In genomic region chr2:166806813-166807212, GRCm38 (mm10) we compare ENCODE assay signal across 9 mouse cellular contexts. TPM values are rescaled to one million over a fixed set of nuclear protein-coding genes. Genes with fewer than 3 reads are reported as not detected.
DNase-seq lines count a peak whose midpoint lies in the region; ATAC-seq lines count a peak whose summit lies in the region.
"Had no signal": no experiment of that assay in that cellular context is flagged by ENCODE, and none has a peak within 500 bp of the region (broad histone marks: within the 10 kb centered on the region; RNA-seq: fewer than 3 reads in every experiment).

No protein-coding gene starts in this region.

- H3K9me3 ChIP-seq in hindbrain, embryonic 10.5 days = no peaks in the 10 kb centered on the region
- no peaks in the 10 kb centered on the region for H3K9me3 ChIP-seq in hindbrain, embryonic 11.5 days (ENCODE audit: control insufficient read depth, low read length)
- H3K9me3 ChIP-seq in hindbrain, embryonic 14.5 days (ENCODE audit: control insufficient read depth, low read length) = no peaks in the 10 kb centered on the region

- DNase-seq in hindbrain, embryonic 10.5 days (ENCODE audit: low spot score) = no peak
- no peak for DNase-seq in hindbrain, embryonic 11.5 days (ENCODE audit: low spot score)
- DNase-seq in adipocyte (ENCODE audit: low spot score) (peak; percentile 25), MN1 (ENCODE audit: low spot score) (no peak)
- DNase-seq in hindbrain, embryonic 14.5 days (ENCODE audit: low spot score) = no peak
- DNase-seq in lung, postnatal 36 days = peak; percentile 57
- no peak for DNase-seq in layer of hippocampus, adult 18-20 months (ENCODE audit: low spot score in 2 of 2)
- DNase-seq: cerebellum, postnatal 25 days had no signal

- no peak for ATAC-seq in hindbrain, embryonic 11.5 days (ENCODE audit: low FRiP score)
- no peak for ATAC-seq in hindbrain, embryonic 14.5 days (ENCODE audit: low FRiP score)
- no peak for ATAC-seq in frontal cortex, adult (ENCODE audit: low TSS enrichment)

- H3K27me3 ChIP-seq in hindbrain, embryonic 10.5 days (ENCODE audit: insufficient read depth, poor library complexity, severe bottlenecking) = peaks cover 4% of the 10 kb centered on the region; the same call in 1 of the 2 replicates
- no peaks in the 10 kb centered on the region for H3K27me3 ChIP-seq in hindbrain, embryonic 11.5 days (ENCODE audit: control insufficient read depth, insufficient read depth, low read length)
- no peaks in the 10 kb centered on the region for H3K27me3 ChIP-seq in hindbrain, embryonic 14.5 days (ENCODE audit: control insufficient read depth, insufficient read depth, low read length)

- H3K36me3 ChIP-seq in hindbrain, embryonic 10.5 days = no peaks in the 10 kb centered on the region
- H3K36me3 ChIP-seq in hindbrain, embryonic 11.5 days (ENCODE audit: control insufficient read depth, insufficient read depth, low read length) = no peaks in the 10 kb centered on the region
- H3K36me3 ChIP-seq in hindbrain, embryonic 14.5 days (replicated peaks; ENCODE audit: control insufficient read depth, insufficient read depth) = no peaks in the 10 kb centered on the region

- peaks cover 18% of the 10 kb centered on the region for H3K4me1 ChIP-seq in hindbrain, embryonic 10.5 days (replicated peaks)
- 0 out of 2 replicates have a peak, but pooled peaks cover 2% of the 10 kb centered on the region for H3K4me1 ChIP-seq in hindbrain, embryonic 11.5 days (replicated peaks; ENCODE audit: control insufficient read depth, insufficient read depth, low read length)
- 0 out of 2 replicates have a peak, but pooled peaks cover 3% of the 10 kb centered on the region for H3K4me1 ChIP-seq in hindbrain, embryonic 14.5 days (replicated peaks; ENCODE audit: control insufficient read depth, insufficient read depth, low read length)

- 86% methylated on average over 6 of the region's 6 CpGs for WGBS in hindbrain, embryonic 10.5 days
- 78% methylated on average over 6 of the region's 6 CpGs for WGBS in hindbrain, embryonic 11.5 days
- 89% methylated on average over 6 of the region's 6 CpGs for WGBS in hindbrain, embryonic 14.5 days

- H3K4me2 ChIP-seq in hindbrain, embryonic 11.5 days (replicated peaks; ENCODE audit: low read depth, low read length) = no peak overlapping the region
- peak overlapping the region; percentile 61; the same call in 1 of the 2 replicates for H3K4me2 ChIP-seq in hindbrain, embryonic 14.5 days (replicated peaks)

- no peak overlapping the region for H3K27ac ChIP-seq in hindbrain, embryonic 10.5 days
- no peak overlapping the region for H3K27ac ChIP-seq in hindbrain, embryonic 11.5 days (ENCODE audit: low read depth, low read length)
- no peak overlapping the region for H3K27ac ChIP-seq in hindbrain, embryonic 14.5 days

- H3K4me3 ChIP-seq in hindbrain, embryonic 10.5 days = peak overlapping the region; percentile 88; the same call in 1 of the 2 replicates
- H3K4me3 ChIP-seq in hindbrain, embryonic 11.5 days (ENCODE audit: low read depth, low read length) = no peak overlapping the region
- no peak overlapping the region for H3K4me3 ChIP-seq in hindbrain, embryonic 14.5 days (replicated peaks; ENCODE audit: low read length)

- no peak overlapping the region for H3K9ac ChIP-seq in hindbrain, embryonic 11.5 days (ENCODE audit: low read depth, low read length)
- H3K9ac ChIP-seq in hindbrain, embryonic 14.5 days = no peak overlapping the region

RNA-seq across cellular contexts. Expression of gene Arfgef2, which starts 1.4 kb away (rescaled TPM):
- 4.9 and 5.2 TPM in 2 replicates for polyA plus RNA-seq in hindbrain, embryonic 10.5 days (2016; fragmentation: Nextera tagmentation; extraction: Ambion mirVana)
- polyA plus RNA-seq in hindbrain, embryonic 11.5 days (2014; fragmentation: Nextera tagmentation; extraction: Ambion mirVana) = 3.8 and 4.2 TPM in 2 replicates
- polyA plus RNA-seq in hindbrain, embryonic 14.5 days (2014; fragmentation: Nextera tagmentation; extraction: Ambion mirVana) = 6.5 and 7.9 TPM in 2 replicates
- total RNA-seq in layer of hippocampus, adult 18-20 months (2021) = 10 to 100 TPM; 59.4 to 59.5 TPM

RNA-seq across cellular contexts. Expression of gene Trp53rkb, which starts 14.5 kb away (rescaled TPM):
- polyA plus RNA-seq in hindbrain, embryonic 10.5 days (2016; fragmentation: Nextera tagmentation; extraction: Ambion mirVana) = 11.0 and 12.8 TPM in 2 replicates
- polyA plus RNA-seq in hindbrain, embryonic 11.5 days (2014; fragmentation: Nextera tagmentation; extraction: Ambion mirVana) = 8.7 and 10.0 TPM in 2 replicates
- polyA plus RNA-seq in hindbrain, embryonic 14.5 days (2014; fragmentation: Nextera tagmentation; extraction: Ambion mirVana) = 9.2 and 9.7 TPM in 2 replicates
- 1 to 10 TPM; 4.5 to 5.2 TPM for total RNA-seq in layer of hippocampus, adult 18-20 months (2021)

Comparison
In these comparisons a context has a peak if more than half of its experiments do, and no peak if none do; other contexts are left out.
1. DNase-seq: peak in adipocyte (single experiment) and lung, postnatal 36 days (single experiment); none in hindbrain, embryonic 10.5 days (single experiment), hindbrain, embryonic 11.5 days (single experiment), hindbrain, embryonic 14.5 days (single experiment), MN1 (single experiment) and layer of hippocampus, adult 18-20 months (0 of 2).